Mouse (Mus musculus): ENCODE data around the gene Atp11a. TPM values are rescaled to one million over a fixed set of nuclear protein-coding genes. Genes with fewer than 3 reads are reported as not detected.

The Atp11a gene
- polyA plus RNA-seq, 1 experiment from 2014 or later = 139 TPM

- POLR2A ChIA-PET = no interaction called here
- no peak for TF ChIP-seq CTCF (IDR thresholded peaks at IDR 0.05)
- CTCF ChIA-PET = interaction anchor here (1.2 kb wide), 1 partner anchor 52 kb away, joined by 3 read pairs; no protein-coding TSS in a partner anchor
- H3K27me3 ChIP-seq = no peaks in the 10 kb centered on the region
- in situ Hi-C loops (cut with MboI; ENCODE audit: low pct_unique_long_range_greater_than_20kb) = loop anchor here (5.0 kb wide), 1 partner anchor 76 kb away; no protein-coding TSS in a partner anchor
- ATAC-seq = peak; percentile 55
- DNase-seq (ENCODE audit: low read depth, low spot score) = peak; percentile 89
These were observed 3.8 kb upstream of the Atp11a start for GRCm38 (mm10) chr8:12753054-12753453.

GRCm38 (mm10) chr8:12754115-12754514 lies 2.7 kb upstream of the Atp11a start:
- POLR2A ChIA-PET = no interaction called here
- ATAC-seq (peak; percentile 29), DNase-seq (ENCODE audit: low read depth, low spot score) (peak; percentile 75)
- CTCF ChIA-PET = interaction anchor here (1.1 to 2.3 kb wide), 2 partner anchors 50 to 58 kb away, joined by 3 to 7 read pairs; no protein-coding TSS in a partner anchor
- H3K27me3 ChIP-seq = no peaks in the 10 kb centered on the region
- no peak for TF ChIP-seq CTCF (IDR thresholded peaks at IDR 0.05)
- in situ Hi-C loops (cut with MboI; ENCODE audit: low pct_unique_long_range_greater_than_20kb) = loop anchor here (5.0 kb wide), 1 partner anchor 77 kb away; no protein-coding TSS in a partner anchor

GRCm38 (mm10) chr8:12755312-12755711 lies 1.5 kb upstream of the Atp11a start:
- POLR2A ChIA-PET = no interaction called here
- in situ Hi-C loops (cut with MboI; ENCODE audit: low pct_unique_long_range_greater_than_20kb) = no loop called here
- no peaks in the 10 kb centered on the region for H3K27me3 ChIP-seq
- ATAC-seq (peak; percentile 24), DNase-seq (ENCODE audit: low read depth, low spot score) (no peak)
- CTCF ChIA-PET = interaction anchor here (0.6 to 2.3 kb wide), 9 partner anchors 24 to 94 kb away, joined by 3 to 7 read pairs (median 3); no protein-coding TSS in a partner anchor
- no peak for TF ChIP-seq CTCF (IDR thresholded peaks at IDR 0.05)

GRCm38 (mm10) chr8:12755826-12756225 lies 988 bp upstream of the Atp11a start:
- in situ Hi-C loops (cut with MboI; ENCODE audit: low pct_unique_long_range_greater_than_20kb) = no loop called here
- CTCF ChIA-PET = interaction anchor here (0.6 to 2.3 kb wide), 9 partner anchors 24 to 93 kb away, joined by 3 to 7 read pairs (median 3); no protein-coding TSS in a partner anchor
- no peak for DNase-seq (ENCODE audit: low read depth, low spot score)
- H3K27me3 ChIP-seq = no peaks in the 10 kb centered on the region
- POLR2A ChIA-PET = no interaction called here
- ATAC-seq = no peak
- no peak for TF ChIP-seq CTCF (IDR thresholded peaks at IDR 0.05)

- ChIA-PET CTCF (no interaction called here), POLR2A (interaction anchor here (1.4 kb wide), 1 partner anchor 51 kb away, joined by 4 read pairs; no protein-coding TSS in a partner anchor)
- ATAC-seq = no peak
- no peak for TF ChIP-seq CTCF (IDR thresholded peaks at IDR 0.05)
- no peak for DNase-seq (ENCODE audit: low read depth, low spot score)
- in situ Hi-C loops (cut with MboI; ENCODE audit: low pct_unique_long_range_greater_than_20kb) = no loop called here
- H3K27me3 ChIP-seq = no peaks in the 10 kb centered on the region
These were observed 572 bp downstream of the Atp11a start for GRCm38 (mm10) chr8:12757231-12757940.

- TF ChIP-seq CTCF (IDR thresholded peaks at IDR 0.05) = no peak
These were observed 3.1 kb downstream of the Atp11a start for GRCm38 (mm10) chr8:12759963-12760362.

GRCm38 (mm10) chr8:12761873-12762272 lies 5.1 kb downstream of the Atp11a start:
- in situ Hi-C loops (cut with MboI; ENCODE audit: low pct_unique_long_range_greater_than_20kb) = loop anchor here (5.0 kb wide), 1 partner anchor 45 kb away; no protein-coding TSS in a partner anchor
- TF ChIP-seq CTCF (IDR thresholded peaks at IDR 0.05) = no peak
- no peaks in the 10 kb centered on the region for H3K27me3 ChIP-seq
- CTCF ChIA-PET = no interaction called here
- DNase-seq (ENCODE audit: low read depth, low spot score) (no peak), ATAC-seq (no peak)
- POLR2A ChIA-PET = no interaction called here

More at GRCm38 (mm10) chr8:12759963-12760362, 3.1 kb downstream of the Atp11a start:
- H3K27me3 ChIP-seq = no peaks in the 10 kb centered on the region
- CTCF ChIA-PET = interaction anchor here (1.1 kb wide), 1 partner anchor 30 kb away, joined by 3 read pairs; no protein-coding TSS in a partner anchor
- in situ Hi-C loops (cut with MboI; ENCODE audit: low pct_unique_long_range_greater_than_20kb) = loop anchor here (5.0 kb wide), 1 partner anchor 47 kb away; no protein-coding TSS in a partner anchor
- POLR2A ChIA-PET = no interaction called here
- DNase-seq (ENCODE audit: low read depth, low spot score) (no peak), ATAC-seq (no peak)

- TF ChIP-seq CTCF (IDR thresholded peaks at IDR 0.05) = no peak
- in situ Hi-C loops (cut with MboI; ENCODE audit: low pct_unique_long_range_greater_than_20kb) = loop anchor here (5.0 kb wide), 1 partner anchor 44 kb away; no protein-coding TSS in a partner anchor
- POLR2A ChIA-PET = no interaction called here
- CTCF ChIA-PET = interaction anchor here (1.0 kb wide), 2 partner anchors 27 to 40 kb away, joined by 3 read pairs; no protein-coding TSS in a partner anchor
- DNase-seq (ENCODE audit: low read depth, low spot score) = no peak
- ATAC-seq = no peak
- H3K27me3 ChIP-seq = no peaks in the 10 kb centered on the region
These were observed 6.8 kb downstream of the Atp11a start for GRCm38 (mm10) chr8:12763565-12764108.

GRCm38 (mm10) chr8:12764971-12765370 lies 8.2 kb downstream of the Atp11a start:
- DNase-seq (ENCODE audit: low read depth, low spot score) (no peak), ATAC-seq (no peak)
- POLR2A ChIA-PET = no interaction called here
- CTCF ChIA-PET = interaction anchor here (1.1 kb wide), 1 partner anchor 15 kb away, joined by 3 read pairs; no protein-coding TSS in a partner anchor
- no peak for TF ChIP-seq CTCF (IDR thresholded peaks at IDR 0.05)
- no peaks in the 10 kb centered on the region for H3K27me3 ChIP-seq
- in situ Hi-C loops (cut with MboI; ENCODE audit: low pct_unique_long_range_greater_than_20kb) = loop anchor here (5.0 kb wide), 1 partner anchor 42 kb away; no protein-coding TSS in a partner anchor

- H3K27me3 ChIP-seq = no peaks in the 10 kb centered on the region
- CTCF ChIA-PET = interaction anchor here (1.5 kb wide), 1 partner anchor 10 kb away, joined by 3 read pairs; no protein-coding TSS in a partner anchor
- in situ Hi-C loops (cut with MboI; ENCODE audit: low pct_unique_long_range_greater_than_20kb) = no loop called here
- ATAC-seq (no peak), DNase-seq (ENCODE audit: low read depth, low spot score) (no peak)
- TF ChIP-seq CTCF (IDR thresholded peaks at IDR 0.05) = no peak
- POLR2A ChIA-PET = no interaction called here
These were observed 10.4 kb downstream of the Atp11a start for GRCm38 (mm10) chr8:12767176-12767575.

GRCm38 (mm10) chr8:12768747-12769146 lies 11.9 kb downstream of the Atp11a start:
- TF ChIP-seq CTCF (IDR thresholded peaks at IDR 0.05) = no peak
- POLR2A ChIA-PET = no interaction called here
- no peaks in the 10 kb centered on the region for H3K27me3 ChIP-seq
- CTCF ChIA-PET = no interaction called here
- ATAC-seq (peak; percentile 74), DNase-seq (ENCODE audit: low read depth, low spot score) (no peak)
- in situ Hi-C loops (cut with MboI; ENCODE audit: low pct_unique_long_range_greater_than_20kb) = no loop called here
